8 mouse cellular contexts compared by ENCODE assay signal in the genomic region with DNA sequence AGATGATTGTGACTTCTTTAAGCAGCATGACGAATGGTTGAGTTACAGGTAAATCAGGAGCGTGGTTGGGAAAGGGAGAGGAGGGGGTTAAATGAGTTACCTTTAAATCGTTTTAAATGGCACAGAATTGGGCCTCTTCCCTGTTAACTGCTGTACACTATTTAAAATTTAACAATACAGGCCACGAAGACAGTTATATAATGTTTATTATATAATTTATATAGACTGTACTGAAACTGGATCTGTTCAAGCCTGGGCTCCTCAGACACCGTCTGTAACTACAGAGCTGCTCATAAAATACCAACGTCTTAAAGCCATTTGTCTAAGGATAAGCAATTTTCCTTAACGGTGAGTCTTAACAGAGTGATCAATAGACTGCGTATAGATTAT. TPM values are rescaled to one million over a fixed set of nuclear protein-coding genes. Genes with fewer than 3 reads are reported as not detected.
DNase-seq lines count a peak whose midpoint lies in the region; ATAC-seq lines count a peak whose summit lies in the region.

No protein-coding gene starts in this region.

- peak overlapping the region; percentile 100; the same call in 1 of the 2 replicates for H3K27ac ChIP-seq in kidney, embryonic 14.5 days (ENCODE audit: low read depth, low read length)
- no peak overlapping the region for H3K27ac ChIP-seq in brown adipose tissue, adult 24 weeks (replicated peaks; ENCODE audit: low read depth, low read length)
- H3K27ac ChIP-seq in hindbrain, embryonic 14.5 days, result peak overlapping the region; percentile 100; the same call in 1 of the 2 replicates
- H3K27ac ChIP-seq in midbrain, embryonic 14.5 days (replicated peaks; ENCODE audit: low read depth, low read length), result no peak overlapping the region; the same call in 1 of the 2 replicates

- H3K36me3 ChIP-seq in kidney, embryonic 14.5 days (ENCODE audit: control insufficient read depth, insufficient read depth, low read length), result peaks cover 11% of the 10 kb centered on the region
- peaks cover 2% of the 10 kb centered on the region; the same call in 1 of the 2 replicates for H3K36me3 ChIP-seq in hindbrain, embryonic 14.5 days (replicated peaks; ENCODE audit: control insufficient read depth, insufficient read depth)
- peaks cover 11% of the 10 kb centered on the region for H3K36me3 ChIP-seq in midbrain, embryonic 14.5 days (ENCODE audit: control insufficient read depth, insufficient read depth, low read length)

- H3K9me3 ChIP-seq in kidney, embryonic 14.5 days (ENCODE audit: control insufficient read depth, low read length), result no peaks in the 10 kb centered on the region
- no peaks in the 10 kb centered on the region for H3K9me3 ChIP-seq in hindbrain, embryonic 14.5 days (ENCODE audit: control insufficient read depth, low read length)
- no peaks in the 10 kb centered on the region for H3K9me3 ChIP-seq in midbrain, embryonic 14.5 days (ENCODE audit: control insufficient read depth, low read length)

- no peak for DNase-seq in kidney, adult 11 months
- no peak for DNase-seq in hindbrain, embryonic 14.5 days (ENCODE audit: low spot score)
- DNase-seq in midbrain, embryonic 14.5 days, result no peak
- DNase-seq in spleen, postnatal 36 days (ENCODE audit: low spot score in 2 of 2), result no peak
- no peak for DNase-seq in urinary bladder, postnatal 4 days (ENCODE audit: low spot score in 2 of 2)
- no peak for DNase-seq in gastrocnemius, adult 18-20 months (ENCODE audit: low spot score)

- peaks cover 21% of the 10 kb centered on the region; the same call in 1 of the 2 replicates for H3K4me1 ChIP-seq in kidney, embryonic 14.5 days (ENCODE audit: control insufficient read depth, insufficient read depth, low read length)
- H3K4me1 ChIP-seq in brown adipose tissue, adult 24 weeks (ENCODE audit: control insufficient read depth, insufficient read depth, insufficient read length, low read length), result peaks cover 8% of the 10 kb centered on the region; the same call in 1 of the 2 replicates
- peaks cover 56% of the 10 kb centered on the region for H3K4me1 ChIP-seq in hindbrain, embryonic 14.5 days (replicated peaks; ENCODE audit: control insufficient read depth, insufficient read depth, low read length)
- H3K4me1 ChIP-seq in midbrain, embryonic 14.5 days (ENCODE audit: control insufficient read depth, insufficient read depth, low read length), result peaks cover 47% of the 10 kb centered on the region

- 23% methylated on average over 8 of the region's 8 CpGs for WGBS in kidney, embryonic 14.5 days
- 22% methylated on average over 8 of the region's 8 CpGs for WGBS in hindbrain, embryonic 14.5 days
- 22% methylated on average over 8 of the region's 8 CpGs for WGBS in midbrain, embryonic 14.5 days

- peak overlapping the region; percentile 87 for H3K4me2 ChIP-seq in kidney, embryonic 14.5 days (replicated peaks; ENCODE audit: low read depth, low read length)
- peak overlapping the region; percentile 95 for H3K4me2 ChIP-seq in hindbrain, embryonic 14.5 days (replicated peaks)
- peak overlapping the region; percentile 64 for H3K4me2 ChIP-seq in midbrain, embryonic 14.5 days (ENCODE audit: low read length)

- peak overlapping the region; percentile 93 for H3K9ac ChIP-seq in kidney, embryonic 14.5 days (ENCODE audit: low read depth, low read length)
- peak overlapping the region; percentile 92 for H3K9ac ChIP-seq in hindbrain, embryonic 14.5 days
- H3K9ac ChIP-seq in midbrain, embryonic 14.5 days (replicated peaks; ENCODE audit: low read length), result peak overlapping the region; percentile 71

- peak overlapping the region; percentile 56 for H3K4me3 ChIP-seq in kidney, embryonic 14.5 days (ENCODE audit: low read length)
- peak overlapping the region; percentile 91 for H3K4me3 ChIP-seq in brown adipose tissue, adult 24 weeks (ENCODE audit: insufficient read depth, low read depth, low read length)
- H3K4me3 ChIP-seq in hindbrain, embryonic 14.5 days (replicated peaks; ENCODE audit: low read length), result peak overlapping the region; percentile 77
- peak overlapping the region; percentile 53 for H3K4me3 ChIP-seq in midbrain, embryonic 14.5 days (replicated peaks; ENCODE audit: low read depth, low read length)

- H3K27me3 ChIP-seq in kidney, embryonic 14.5 days (ENCODE audit: control insufficient read depth, insufficient read depth, low read length), result 0 out of 2 replicates have a peak, but pooled peaks cover 3% of the 10 kb centered on the region
- H3K27me3 ChIP-seq in hindbrain, embryonic 14.5 days (ENCODE audit: control insufficient read depth, insufficient read depth, low read length), result no peaks in the 10 kb centered on the region
- H3K27me3 ChIP-seq in midbrain, embryonic 14.5 days (ENCODE audit: control insufficient read depth, insufficient read depth, low read length), result no peaks in the 10 kb centered on the region

- ATAC-seq in kidney, embryonic 14.5 days (ENCODE audit: low FRiP score, low TSS enrichment), result no peak
- no peak for ATAC-seq in hindbrain, embryonic 14.5 days (ENCODE audit: low FRiP score)
- no peak for ATAC-seq in midbrain, embryonic 14.5 days (ENCODE audit: low FRiP score, low TSS enrichment)

RNA-seq across cellular contexts. Expression of a gene that starts 1.4 kb away (rescaled TPM):
- 31.8 and 32.7 TPM in 2 replicates for polyA plus RNA-seq in kidney, embryonic 14.5 days (2014; fragmentation: Nextera tagmentation; extraction: Ambion mirVana)
- polyA plus RNA-seq in brown adipose tissue, adult 24 weeks (2012; ENCODE audit: insufficient read depth, insufficient read length, missing spikeins), result 8.2 and 12.4 TPM in 2 replicates
- 86.9 and 94.9 TPM in 2 replicates for polyA plus RNA-seq in hindbrain, embryonic 14.5 days (2014; fragmentation: Nextera tagmentation; extraction: Ambion mirVana)
- polyA plus RNA-seq in midbrain, embryonic 14.5 days (2014; fragmentation: Nextera tagmentation; extraction: Ambion mirVana), result 129 and 130 TPM in 2 replicates
- total RNA-seq in gastrocnemius, adult 18-20 months (2021), result 10 to 100 TPM in 1 of 2 experiments, 1 to 10 TPM in 1; 9.1 to 11.1 TPM

RNA-seq across cellular contexts. Expression of a gene that starts 1.4 kb away (rescaled TPM):
- polyA plus RNA-seq in kidney, embryonic 14.5 days (2014; fragmentation: Nextera tagmentation; extraction: Ambion mirVana), result 0.63 and 0.65 TPM in 2 replicates
- not detected in 2 replicates for polyA plus RNA-seq in brown adipose tissue, adult 24 weeks (2012; ENCODE audit: insufficient read depth, insufficient read length, missing spikeins)
- polyA plus RNA-seq in hindbrain, embryonic 14.5 days (2014; fragmentation: Nextera tagmentation; extraction: Ambion mirVana), result 0.76 and 1.1 TPM in 2 replicates
- polyA plus RNA-seq in midbrain, embryonic 14.5 days (2014; fragmentation: Nextera tagmentation; extraction: Ambion mirVana), result 1.1 and 1.3 TPM in 2 replicates
- total RNA-seq in gastrocnemius, adult 18-20 months (2021), result under 1 TPM; 0.31 to 0.41 TPM

RNA-seq across cellular contexts. Expression of a gene that starts 7.1 kb away (rescaled TPM):
- 29.9 and 146 TPM in 2 replicates for polyA plus RNA-seq in kidney, embryonic 14.5 days (2014; fragmentation: Nextera tagmentation; extraction: Ambion mirVana)
- not detected in 2 replicates for polyA plus RNA-seq in brown adipose tissue, adult 24 weeks (2012; ENCODE audit: insufficient read depth, insufficient read length, missing spikeins)
- 109 and 138 TPM in 2 replicates for polyA plus RNA-seq in hindbrain, embryonic 14.5 days (2014; fragmentation: Nextera tagmentation; extraction: Ambion mirVana)
- polyA plus RNA-seq in midbrain, embryonic 14.5 days (2014; fragmentation: Nextera tagmentation; extraction: Ambion mirVana), result 239 and 784 TPM in 2 replicates
- under 1 TPM; 0.62 to 0.97 TPM for total RNA-seq in gastrocnemius, adult 18-20 months (2021)

RNA-seq across cellular contexts. Expression of a gene that starts 17.1 kb away (rescaled TPM):
- 229 and 304 TPM in 2 replicates for polyA plus RNA-seq in kidney, embryonic 14.5 days (2014; fragmentation: Nextera tagmentation; extraction: Ambion mirVana)
- 76.4 and 79.9 TPM in 2 replicates for polyA plus RNA-seq in brown adipose tissue, adult 24 weeks (2012; ENCODE audit: insufficient read depth, insufficient read length, missing spikeins)
- 682 and 743 TPM in 2 replicates for polyA plus RNA-seq in hindbrain, embryonic 14.5 days (2014; fragmentation: Nextera tagmentation; extraction: Ambion mirVana)
- 641 and 678 TPM in 2 replicates for polyA plus RNA-seq in midbrain, embryonic 14.5 days (2014; fragmentation: Nextera tagmentation; extraction: Ambion mirVana)
- total RNA-seq in gastrocnemius, adult 18-20 months (2021), result 10 to 100 TPM; 88.8 to 90.3 TPM

RNA-seq across cellular contexts. Expression of a gene that starts 22.0 kb away (rescaled TPM):
- polyA plus RNA-seq in kidney, embryonic 14.5 days (2014; fragmentation: Nextera tagmentation; extraction: Ambion mirVana), result 16.7 and 19.8 TPM in 2 replicates
- 3.8 and 4.8 TPM in 2 replicates for polyA plus RNA-seq in brown adipose tissue, adult 24 weeks (2012; ENCODE audit: insufficient read depth, insufficient read length, missing spikeins)
- polyA plus RNA-seq in hindbrain, embryonic 14.5 days (2014; fragmentation: Nextera tagmentation; extraction: Ambion mirVana), result 18.9 and 22.1 TPM in 2 replicates
- polyA plus RNA-seq in midbrain, embryonic 14.5 days (2014; fragmentation: Nextera tagmentation; extraction: Ambion mirVana), result 18.6 and 20.8 TPM in 2 replicates
- 1 to 10 TPM; 5.9 to 6.5 TPM for total RNA-seq in gastrocnemius, adult 18-20 months (2021)

Comparison
In these comparisons a context has a peak if more than half of its experiments do, and no peak if none do; other contexts are left out.
1. H3K27ac ChIP-seq: peak in kidney, embryonic 14.5 days (single experiment) and hindbrain, embryonic 14.5 days (single experiment); none in brown adipose tissue, adult 24 weeks (single experiment) and midbrain, embryonic 14.5 days (single experiment).
2. RNA of a gene that starts 7.1 kb away (polyA plus RNA-seq): 239 to 784 TPM in midbrain, embryonic 14.5 days, 109 to 138 TPM in hindbrain, embryonic 14.5 days and 29.9 to 146 TPM in kidney, embryonic 14.5 days; not detected in brown adipose tissue, adult 24 weeks; every median in the first group is over 10 times any median in the second.
3. Peak in every context shown above with its lines, with median percentiles within 50 percentile points of each other: H3K4me2 ChIP-seq, H3K4me3 ChIP-seq and H3K9ac ChIP-seq.